Comparison of ENCODE assay signal across 23 mouse cellular contexts in genomic region chr13:19002502-19002901, GRCm38 (mm10). TPM values are rescaled to one million over a fixed set of nuclear protein-coding genes. Genes with fewer than 3 reads are reported as not detected.
DNase-seq lines count a peak whose midpoint lies in the region; ATAC-seq and TF ChIP-seq lines count a peak whose summit lies in the region.
"Had no signal": no experiment of that assay in that cellular context is flagged by ENCODE, and none has a peak within 500 bp of the region (broad histone marks: within the 10 kb centered on the region; RNA-seq: fewer than 3 reads in every experiment).

No protein-coding gene starts in this region.

- no peak for TF ChIP-seq CTCF in forebrain, postnatal 0 days (IDR thresholded peaks at IDR 0.05; ENCODE audit: low read depth)
- TF ChIP-seq CTCF in left cerebral cortex, adult 2 months (IDR thresholded peaks at IDR 0.05), result no peak

- H3K4me2 ChIP-seq in forebrain, postnatal 0 days (ENCODE audit: low read depth), result no peak overlapping the region
- no peak overlapping the region for H3K4me2 ChIP-seq in forebrain, embryonic 13.5 days
- H3K4me2 ChIP-seq: embryonic facial prominence, embryonic 15.5 days; hindbrain, embryonic 14.5 days; neural tube, embryonic 13.5 days had no signal

- no peaks in the 10 kb centered on the region for H3K4me1 ChIP-seq in forebrain, postnatal 0 days (ENCODE audit: insufficient read depth)
- H3K4me1 ChIP-seq in forebrain, embryonic 13.5 days, result no peaks in the 10 kb centered on the region
- H3K4me1 ChIP-seq: embryonic facial prominence, embryonic 15.5 days; neural tube, embryonic 13.5 days had no signal

- ATAC-seq in forebrain, postnatal 0 days, result peak; percentile 76
- ATAC-seq in forebrain, embryonic 13.5 days, result no peak
- ATAC-seq: activated CD4-positive, CD25-positive, alpha-beta regulatory T cell, adult 4 months; lung, postnatal 0 days had no signal

- no peak overlapping the region for H3K4me3 ChIP-seq in forebrain, postnatal 0 days (ENCODE audit: low read depth, low read length)
- no peak overlapping the region for H3K4me3 ChIP-seq in forebrain, embryonic 13.5 days
- H3K4me3 ChIP-seq in left cerebral cortex, adult 2 months, result no peak overlapping the region
- H3K4me3 ChIP-seq: embryonic facial prominence, embryonic 15.5 days; heart, adult 2 months; neural tube, embryonic 13.5 days had no signal

- H3K9ac ChIP-seq in forebrain, postnatal 0 days, result no peak overlapping the region
- no peak overlapping the region for H3K9ac ChIP-seq in forebrain, embryonic 13.5 days
- H3K9ac ChIP-seq: embryonic facial prominence, embryonic 15.5 days; hindbrain, embryonic 14.5 days; neural tube, embryonic 13.5 days had no signal

- intact Hi-C loops in left cerebral cortex, postnatal 10 days (cut with DNase I), result no loop called here
- intact Hi-C loops in left cerebral cortex, adult 2 months (cut with DNase I), result loop anchor here (5.0 to 10.0 kb wide), 3 partner anchors 55 to 100 kb away; partner anchors contain the start of gene Amph

- no peaks in the 10 kb centered on the region for H3K36me3 ChIP-seq in forebrain, postnatal 0 days (ENCODE audit: insufficient read depth)
- no peaks in the 10 kb centered on the region for H3K36me3 ChIP-seq in forebrain, embryonic 13.5 days (ENCODE audit: poor library complexity, severe bottlenecking)
- H3K36me3 ChIP-seq: embryonic facial prominence, embryonic 15.5 days; G1E; neural tube, embryonic 13.5 days had no signal

- no peaks in the 10 kb centered on the region for H3K27me3 ChIP-seq in forebrain, postnatal 0 days (ENCODE audit: insufficient read depth, low read length)
- no peaks in the 10 kb centered on the region for H3K27me3 ChIP-seq in forebrain, embryonic 13.5 days
- H3K27me3 ChIP-seq: embryonic facial prominence, embryonic 15.5 days; neural tube, embryonic 13.5 days had no signal

- no peak for DNase-seq in forebrain, postnatal 0 days
- peak; percentile 59 to 61 for DNase-seq in left cerebral cortex, adult 18-20 months (ENCODE audit: low spot score in 2 of 2)
- no peak for DNase-seq in left cerebral cortex, postnatal 10 days (ENCODE audit: extremely low spot score in 1 of 2, low spot score in 2 of 2)
- DNase-seq in left cerebral cortex, adult 2 months (ENCODE audit: extremely low spot score in 1 of 2, low spot score in 2 of 2), result peak; percentile 32 to 49
- DNase-seq in telencephalon, adult 2 months (ENCODE audit: low read depth, low spot score), result peak; percentile 90
- no peak for DNase-seq in cerebellum, adult 11-12 months
- DNase-seq: adrenal gland, postnatal 14 days; gastrocnemius, postnatal 25 days; heart, adult 2 months; heart, postnatal 36 days; kidney, adult 9 months; kidney, postnatal 25 days; liver; midbrain, embryonic 14.5 days; thymus, postnatal 25 days had no signal

- no peaks in the 10 kb centered on the region for H3K9me3 ChIP-seq in forebrain, postnatal 0 days (ENCODE audit: low read length)
- H3K9me3 ChIP-seq in forebrain, embryonic 13.5 days (replicated peaks), result no peaks in the 10 kb centered on the region
- H3K9me3 ChIP-seq: embryonic facial prominence, embryonic 15.5 days; G1E; neural tube, embryonic 13.5 days had no signal

- 89% methylated on average over 9 of the region's 9 CpGs for WGBS in forebrain, postnatal 0 days
- 95% methylated on average over 9 of the region's 9 CpGs for WGBS in forebrain, embryonic 13.5 days

- no peak overlapping the region for H3K27ac ChIP-seq in forebrain, postnatal 0 days (ENCODE audit: low read depth, low read length)
- H3K27ac ChIP-seq in forebrain, embryonic 13.5 days, result no peak overlapping the region
- H3K27ac ChIP-seq in left cerebral cortex, adult 2 months, result peak overlapping the region; percentile 80
- H3K27ac ChIP-seq: embryonic facial prominence, embryonic 15.5 days; heart, adult 2 months; hindbrain, embryonic 14.5 days; neural tube, embryonic 13.5 days had no signal

RNA-seq across cellular contexts. Expression of gene Amph, which starts 54.5 kb away (rescaled TPM):
- total RNA-seq in forebrain, postnatal 0 days (2014; rRNA removed), result 113 and 118 TPM in 2 replicates
- 55.8 and 67.8 TPM in 2 replicates for polyA plus RNA-seq in forebrain, postnatal 0 days (2015; fragmentation: Nextera tagmentation; extraction: Ambion mirVana)
- 17.9 and 21.8 TPM in 2 replicates for polyA plus RNA-seq in forebrain, embryonic 13.5 days (2015; fragmentation: Nextera tagmentation; extraction: Ambion mirVana)
- 100 to 1,000 TPM; 208 to 216 TPM for total RNA-seq in left cerebral cortex, adult 18-20 months (2021)
- total RNA-seq in left cerebral cortex, postnatal 10 days (2021), result 100 to 1,000 TPM; 246 to 247 TPM
- 100 to 1,000 TPM; 189 to 218 TPM for total RNA-seq in left cerebral cortex, adult 2 months (2021)
- total RNA-seq: megakaryocyte progenitor cell, adult 5-6 weeks had no signal

Comparison
In these comparisons a context has a peak if more than half of its experiments do, and no peak if none do; other contexts are left out.
1. DNase-seq: peak in left cerebral cortex, adult 18-20 months (2 of 2), left cerebral cortex, adult 2 months (2 of 2) and telencephalon, adult 2 months (single experiment); none in forebrain, postnatal 0 days (single experiment), left cerebral cortex, postnatal 10 days (0 of 2) and cerebellum, adult 11-12 months (single experiment).